Mouse (Mus musculus) heart, adult 2 months (tissue): ENCODE data around the gene Nr2f6.

Source experiments
- CTCF ChIP-seq: fragments of 200-600 bp; IDR thresholded peaks from 2 replicates; pipeline ENCODE4 v1.8.1; 2022; ENCODE audit warnings: antibody characterized with exemption, mild to moderate bottlenecking, moderate library complexity
- EP300 ChIP-seq: fragments of 200-500 bp; IDR thresholded peaks from 2 replicates; pipeline ENCODE4 v1.6.1; 2011; ENCODE audit warnings: low read depth, low read length, control low read depth; ENCODE audit not compliant: insufficient read depth
- POLR2A ChIP-seq: fragments of 200-500 bp; IDR thresholded peaks from 2 replicates; pipeline ENCODE4 v1.6.1; 2011; ENCODE audit warnings: mild to moderate bottlenecking, low read depth, low read length, control low read depth; ENCODE audit not compliant: insufficient read depth

DNA sequence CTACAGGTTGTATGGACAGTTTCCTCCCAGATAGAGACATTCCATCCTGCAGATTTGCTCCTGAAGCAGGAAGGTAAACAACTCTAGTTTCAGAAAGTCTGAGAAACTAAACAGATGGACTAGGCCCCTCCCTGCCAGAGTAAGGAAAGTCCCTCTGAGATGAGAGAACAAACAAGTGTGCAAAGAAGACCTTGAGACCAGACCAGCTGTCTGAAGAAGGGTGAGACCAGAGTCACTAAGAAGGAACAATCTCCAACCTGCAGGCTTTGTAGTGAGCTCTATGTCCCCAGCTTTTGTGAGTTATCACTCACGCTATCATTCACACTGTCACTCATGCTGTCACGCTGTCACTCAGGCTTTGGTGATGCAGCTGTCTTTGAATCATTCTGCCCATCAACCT, 9.9 kb upstream of the Nr2f6 start:
- no peak for TF ChIP-seq CTCF
- TF ChIP-seq POLR2A: no peak
- TF ChIP-seq EP300: no peak
